Mouse (Mus musculus) layer of hippocampus, adult 2 months (tissue): ENCODE data around the gene Gins1. TPM values are rescaled to one million over a fixed set of nuclear protein-coding genes. Genes with fewer than 3 reads are reported as not detected.

Experiments used
- DNase-seq, 2 experiments: peaks; one replicate each; pipeline ENCODE4 v3.0.0; 2022; ENCODE audit warnings: low spot score in 2 of 2
- H3K27ac ChIP-seq: fragments of 200-600 bp; 2 replicates; pipeline ENCODE4 v1.8.1; 2022
- H3K4me3 ChIP-seq: fragments of 200-600 bp; 2 replicates; pipeline ENCODE4 v1.8.1; 2022; ENCODE audit warnings: mild to moderate bottlenecking
- CTCF ChIP-seq: fragments of 200-600 bp; conservative IDR thresholded peaks from 2 replicates; pipeline ENCODE4 v1.8.1; 2022; ENCODE audit warnings: antibody characterized with exemption, mild to moderate bottlenecking, moderate library complexity
- long read RNA-seq, 2 experiments: library from polyadenylated mRNA; stranded (forward); transcript quantifications; one replicate each; pipeline ENCODE4 v2.0.0; 2021; ENCODE audit warnings: borderline mapping rate in 2 of 2
- total RNA-seq, 2 experiments: library from RNA; stranded (reverse); gene quantifications; 2 replicates each; pipeline ENCODE4 v1.2.3; 2021

Gins1 gene
- 1 to 10 TPM; 1.0 to 2.0 TPM for total RNA-seq
- long read RNA-seq, experiment 1, partial matches to known transcripts: 0 of 2 reads
- long read RNA-seq, experiment 1, other reads (novel, unspliced or antisense): 2 of 2 reads
- long read RNA-seq, experiment 2, partial matches to known transcripts: 0 of 4 reads
- long read RNA-seq, experiment 2, other reads (novel, unspliced or antisense): 4 of 4 reads

DNA sequence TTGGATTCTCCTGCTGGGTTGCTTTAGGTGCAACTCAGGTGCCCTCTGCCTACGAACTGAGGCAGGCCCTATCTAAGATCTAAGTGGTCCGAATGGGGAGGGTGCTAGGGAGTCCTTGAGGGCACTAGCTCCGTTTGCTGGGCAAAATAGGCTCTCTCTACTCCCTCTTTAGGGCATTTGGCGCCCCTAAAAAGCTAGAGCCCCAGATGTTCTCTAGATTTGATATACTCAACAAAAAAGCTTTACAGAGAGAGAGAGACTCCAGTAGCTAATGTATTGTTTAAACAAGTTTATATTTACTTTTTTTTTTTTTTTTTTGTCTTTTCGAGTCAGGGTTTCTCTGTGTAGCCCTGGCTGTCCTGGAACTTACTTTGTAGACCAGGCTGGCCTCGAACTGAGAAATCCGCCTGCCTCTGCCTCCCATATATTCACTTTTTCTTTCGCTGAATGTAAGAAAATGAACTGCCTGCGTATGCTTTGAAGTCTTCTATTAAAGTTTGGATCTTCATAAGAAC, at the start of gene Gins1:
Gene Gins1, plus strand, starts transcription at position 465 of the 515 bp plus-strand sequence.
- DNase-seq: no peak
- peak within 1 kb of the TSS; percentile 100 for H3K4me3 ChIP-seq
- peak within 1 kb of the TSS; percentile 97 for H3K27ac ChIP-seq
- TF ChIP-seq CTCF: peak; percentile 28

DNA sequence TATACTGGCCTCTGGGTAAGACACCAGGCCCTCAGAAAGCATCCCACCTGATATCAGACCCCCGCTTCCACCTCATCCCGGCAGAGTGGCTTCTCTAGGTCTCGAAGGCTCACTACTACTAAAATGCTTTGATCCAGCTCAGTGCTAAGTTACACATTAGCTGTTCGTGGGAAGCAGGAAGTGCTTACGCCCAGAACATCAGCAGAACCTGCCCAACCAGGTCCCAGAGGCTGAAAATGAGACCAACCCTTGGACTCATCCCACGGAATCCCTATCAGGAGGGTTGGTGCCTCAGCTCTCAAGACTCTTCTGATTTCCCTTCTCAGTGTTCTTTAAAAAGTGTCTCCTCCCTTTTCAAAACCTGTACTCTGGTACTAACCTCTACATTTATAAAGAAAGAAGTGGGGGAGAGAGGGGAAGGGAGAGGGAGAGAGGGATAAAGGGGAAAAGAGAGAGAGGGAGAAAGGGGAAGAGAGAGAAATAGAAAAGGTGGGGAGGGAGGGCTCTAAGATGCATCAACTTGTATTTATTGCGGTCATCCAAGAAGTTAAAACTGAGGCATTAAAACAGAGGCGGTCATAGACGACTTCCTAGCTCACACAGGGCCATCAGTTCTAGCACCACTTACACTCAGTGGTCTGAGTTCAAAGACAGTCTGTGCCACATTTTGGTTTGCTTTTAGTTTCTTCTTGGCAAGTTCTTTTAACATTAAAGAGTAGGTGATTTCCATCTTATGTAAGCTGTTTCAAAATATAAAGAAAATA, 46.3 kb upstream of the Gins1 start:
- no peak overlapping the region for H3K27ac ChIP-seq
- TF ChIP-seq CTCF: no peak
- no peak for DNase-seq
- H3K4me3 ChIP-seq: no peak overlapping the region

DNA sequence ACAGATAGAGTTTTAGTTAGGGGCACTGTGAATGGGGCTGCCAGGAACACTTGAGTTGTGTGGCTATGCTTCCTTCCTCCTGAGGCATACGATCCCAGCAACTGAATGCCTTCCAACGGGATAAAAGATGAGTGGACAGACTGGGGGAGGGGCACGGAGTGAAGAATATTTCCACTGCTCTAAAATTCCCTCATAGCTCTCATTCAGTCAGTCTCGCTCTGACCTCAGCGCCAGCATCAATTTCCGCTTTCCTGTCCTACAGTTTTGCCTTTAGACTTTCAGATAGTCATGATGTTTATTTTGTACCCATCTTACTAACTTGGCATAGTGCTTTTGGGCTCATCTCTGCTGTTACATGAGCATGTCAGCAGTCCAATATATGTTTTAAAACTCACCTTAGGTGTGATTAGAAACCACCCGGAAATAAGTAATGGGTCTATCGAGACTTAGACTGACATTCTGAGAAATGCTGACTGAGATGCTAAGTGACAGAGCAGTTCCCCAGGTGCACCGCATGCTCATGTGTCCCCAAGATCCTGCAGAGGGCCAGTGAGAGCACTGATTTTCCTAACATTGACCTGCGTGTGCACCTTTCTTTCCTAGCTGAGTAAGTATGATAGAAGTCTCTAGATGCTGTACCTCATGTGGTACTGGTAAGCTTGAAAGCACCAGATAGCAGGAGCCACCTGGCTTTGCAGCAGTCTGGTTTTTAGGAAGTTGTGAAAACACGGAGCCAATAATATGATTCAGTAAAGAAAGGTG, 45.3 kb upstream of the Gins1 start:
- H3K4me3 ChIP-seq: no peak overlapping the region
- no peak for TF ChIP-seq CTCF
- H3K27ac ChIP-seq: 0 out of 2 replicates have a peak overlapping the region, but pooled peaks have one; percentile 1
- no peak for DNase-seq

DNA sequence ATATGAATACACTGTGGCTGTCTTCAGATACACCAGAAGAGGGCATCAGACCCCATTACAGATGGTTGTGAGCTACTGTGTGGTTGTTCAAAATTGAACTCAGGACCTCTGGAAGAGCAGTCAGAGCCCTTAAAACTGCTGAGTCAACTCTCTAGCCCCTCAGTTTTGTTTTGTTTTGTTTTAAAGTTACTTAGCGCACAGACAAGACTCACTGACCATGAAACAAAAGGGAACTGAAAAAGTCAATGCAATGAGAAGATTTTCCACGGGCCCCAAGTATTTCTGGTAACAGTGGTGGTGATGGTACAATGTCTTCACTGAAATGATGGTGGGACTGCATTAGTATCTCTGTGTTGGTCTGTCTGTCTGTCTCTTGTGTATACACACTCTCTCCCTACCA, 44.1 kb upstream of the Gins1 start:
- peak; percentile 56 for TF ChIP-seq CTCF

DNA sequence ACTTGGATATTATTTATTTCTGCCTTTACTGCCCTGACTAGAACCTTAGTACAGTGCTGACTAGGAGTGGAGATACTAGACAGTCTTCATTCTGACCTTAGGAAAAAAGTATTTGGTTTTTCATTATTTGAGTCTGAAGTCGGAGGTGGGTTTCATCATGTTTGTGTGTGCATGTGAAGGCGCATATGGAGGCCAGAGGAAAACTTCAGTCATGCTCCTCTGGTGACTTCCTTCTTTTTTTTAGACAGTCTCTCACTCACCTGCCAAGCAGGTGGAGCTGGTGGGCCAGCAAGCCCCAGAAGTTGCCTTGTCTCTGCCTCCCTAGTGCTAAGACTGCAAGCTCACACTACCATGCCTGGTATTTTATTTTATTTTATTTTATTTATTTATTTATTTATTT, 38.2 kb upstream of the Gins1 start:
- Histone ChIP-seq H3K27ac (no peak overlapping the region), H3K4me3 (no peak overlapping the region)
- TF ChIP-seq CTCF: no peak
- no peak for DNase-seq

More for the DNA sequence above, 44.1 kb upstream of the Gins1 start:
- H3K4me3 ChIP-seq: no peak overlapping the region
- no peak overlapping the region for H3K27ac ChIP-seq
- no peak for DNase-seq

DNA sequence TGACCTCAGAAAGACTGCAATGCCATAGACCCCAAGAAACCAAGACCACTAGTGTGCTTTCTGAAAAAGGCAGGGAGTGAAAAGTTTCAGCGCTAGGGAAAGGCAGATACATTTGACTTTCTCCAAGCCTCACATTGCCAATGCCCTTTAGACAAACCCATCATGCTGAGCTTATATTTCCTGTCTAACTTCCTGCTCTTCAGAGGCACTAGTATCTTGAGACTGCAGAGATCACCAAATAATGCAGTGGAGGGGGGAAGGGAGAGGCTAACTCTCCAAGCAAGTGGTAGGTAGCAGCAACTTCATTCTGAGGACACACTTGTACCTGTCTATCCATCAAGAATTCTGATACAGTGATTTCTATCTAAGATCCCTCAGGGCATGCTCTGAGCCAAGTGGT, 35.8 kb upstream of the Gins1 start:
- no peak for DNase-seq
- no peak for TF ChIP-seq CTCF
- Histone ChIP-seq H3K4me3 (no peak overlapping the region), H3K27ac (no peak overlapping the region)

DNA sequence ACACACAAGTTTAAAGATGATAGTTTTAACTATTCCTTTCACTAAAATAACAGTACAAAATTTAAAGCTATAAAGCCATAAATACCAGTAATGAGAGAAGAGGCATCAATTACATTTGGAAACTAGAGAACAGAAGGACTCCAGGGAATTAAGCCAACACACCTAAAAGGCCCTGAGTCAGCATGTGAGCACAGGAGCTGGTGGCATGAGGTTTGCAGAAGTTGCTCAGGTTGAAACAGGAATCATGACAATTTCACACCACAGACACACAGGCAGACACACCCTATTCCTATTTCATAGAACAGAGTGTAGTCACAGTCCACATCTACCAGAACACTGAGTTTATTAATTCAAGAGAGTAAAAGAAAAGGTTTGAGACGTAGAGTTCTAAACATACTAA, 30.7 kb upstream of the Gins1 start:
- Histone ChIP-seq H3K27ac (no peak overlapping the region), H3K4me3 (no peak overlapping the region)
- TF ChIP-seq CTCF: no peak
- no peak for DNase-seq

DNA sequence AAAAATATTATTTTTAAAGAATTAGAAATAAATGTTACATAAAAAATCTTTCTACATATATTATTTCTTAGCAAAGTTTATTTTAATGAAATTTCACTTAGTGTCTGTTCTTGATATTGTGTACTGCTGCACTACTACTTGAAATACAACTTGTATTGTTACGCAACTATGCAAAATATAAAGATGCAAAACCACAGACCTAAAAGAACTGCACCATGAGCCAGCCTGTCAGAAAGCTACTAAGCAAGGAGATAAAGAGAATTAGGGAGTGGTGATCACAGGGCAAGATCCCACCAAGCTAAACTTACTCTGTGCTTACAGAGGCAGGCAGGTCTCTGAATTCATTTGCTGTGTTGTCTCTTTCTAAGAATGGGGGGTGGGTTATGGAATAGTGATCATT, 30.0 kb upstream of the Gins1 start:
- no peak for TF ChIP-seq CTCF
- H3K27ac ChIP-seq: no peak overlapping the region
- no peak overlapping the region for H3K4me3 ChIP-seq
- no peak for DNase-seq

DNA sequence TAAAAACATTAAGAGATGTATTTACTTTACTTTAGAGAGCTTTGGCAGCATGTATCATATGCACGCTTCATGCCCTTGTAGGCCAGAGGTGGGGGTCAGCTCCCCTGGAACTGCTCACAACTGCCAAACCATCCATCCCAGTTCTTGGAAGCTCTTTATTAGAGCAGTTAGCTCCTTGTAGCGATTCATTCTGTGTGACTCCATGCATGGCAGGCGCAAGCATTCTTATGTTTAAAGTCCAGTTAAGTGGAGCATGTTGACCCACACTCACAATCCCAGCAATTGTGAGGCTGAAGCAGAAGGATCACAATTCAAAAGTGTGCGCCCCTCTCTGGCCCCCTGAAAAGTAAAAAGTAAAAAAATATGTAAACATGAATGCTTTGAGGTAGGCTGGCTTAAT, 27.6 kb upstream of the Gins1 start:
- Histone ChIP-seq H3K4me3 (no peak overlapping the region), H3K27ac (no peak overlapping the region)
- no peak for DNase-seq
- TF ChIP-seq CTCF: no peak

DNA sequence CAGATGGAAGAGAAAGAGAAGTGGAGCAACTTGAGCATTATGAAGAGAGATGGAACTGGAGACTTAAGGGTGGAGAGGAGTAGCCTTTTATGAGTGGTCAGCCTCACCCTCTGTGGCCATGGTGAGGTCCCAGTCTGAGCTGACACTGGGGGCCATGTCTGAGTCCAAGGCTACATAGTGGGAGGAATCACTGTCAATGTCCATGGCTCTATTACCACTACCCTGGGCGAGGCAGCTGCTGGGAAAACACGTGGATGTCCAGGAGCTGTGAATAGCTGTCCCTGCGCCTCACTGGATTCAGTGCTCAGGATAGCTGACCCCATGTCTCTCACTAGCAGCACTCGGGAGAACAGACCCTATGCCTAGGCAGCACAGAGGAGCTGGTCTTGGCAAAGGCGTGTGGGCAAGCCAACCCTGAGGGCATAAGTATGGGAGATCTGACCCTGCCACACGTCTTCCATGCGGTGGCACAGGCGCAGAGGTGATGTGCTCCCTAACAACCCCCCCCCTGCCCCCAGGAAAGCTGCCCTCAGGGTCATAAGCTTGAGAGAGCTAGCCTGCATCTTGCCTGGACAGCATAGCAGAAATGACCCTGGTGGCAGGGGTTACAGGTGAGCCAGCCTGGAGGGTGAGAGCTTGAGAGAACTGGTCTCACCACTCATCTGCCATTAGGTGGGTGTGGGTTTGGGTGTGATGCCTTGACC, 21.0 kb upstream of the Gins1 start:
- Histone ChIP-seq H3K4me3 (no peak overlapping the region), H3K27ac (peak overlapping the region; percentile 65)
- no peak for TF ChIP-seq CTCF
- DNase-seq: no peak

DNA sequence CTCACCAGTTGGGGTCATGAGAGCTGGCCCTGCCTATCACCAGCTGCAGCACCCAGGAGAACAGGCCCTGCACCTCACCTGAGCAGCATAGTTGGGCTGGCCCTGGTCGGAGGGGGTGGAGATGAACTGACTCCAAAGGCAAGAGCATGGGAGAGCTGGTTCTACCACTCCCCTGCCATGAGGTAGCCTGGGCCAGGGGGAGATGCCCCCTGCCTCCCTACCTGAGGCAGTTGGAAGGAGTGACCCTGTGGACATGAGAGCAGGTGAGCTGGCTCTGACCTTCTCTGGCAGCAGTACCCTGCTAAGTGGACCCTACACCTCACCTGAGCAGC, 20.5 kb upstream of the Gins1 start:
- no peak for TF ChIP-seq CTCF
- DNase-seq: no peak
- Histone ChIP-seq H3K4me3 (no peak overlapping the region), H3K27ac (peak overlapping the region; percentile 65)

DNA sequence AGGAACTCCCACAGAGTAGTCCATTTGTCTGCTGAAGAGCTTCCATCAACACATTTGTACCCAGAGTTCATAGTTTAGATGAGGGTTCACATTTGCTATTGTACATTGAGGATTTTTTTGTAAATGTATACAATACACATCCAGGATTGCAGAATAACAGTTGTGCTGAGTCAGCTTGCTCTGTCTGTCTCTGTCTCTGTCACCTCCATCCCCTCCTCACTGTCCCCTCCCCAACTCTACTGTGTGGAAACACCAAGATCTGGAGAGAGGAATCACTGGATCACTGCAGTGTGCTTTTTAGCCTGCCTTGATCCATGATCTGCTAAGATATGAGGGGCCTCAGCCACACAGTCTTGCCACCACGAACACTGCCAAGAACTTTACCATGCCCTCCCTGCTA, 19.4 kb upstream of the Gins1 start:
- Histone ChIP-seq H3K4me3 (no peak overlapping the region), H3K27ac (no peak overlapping the region)
- no peak for TF ChIP-seq CTCF
- DNase-seq: no peak

DNA sequence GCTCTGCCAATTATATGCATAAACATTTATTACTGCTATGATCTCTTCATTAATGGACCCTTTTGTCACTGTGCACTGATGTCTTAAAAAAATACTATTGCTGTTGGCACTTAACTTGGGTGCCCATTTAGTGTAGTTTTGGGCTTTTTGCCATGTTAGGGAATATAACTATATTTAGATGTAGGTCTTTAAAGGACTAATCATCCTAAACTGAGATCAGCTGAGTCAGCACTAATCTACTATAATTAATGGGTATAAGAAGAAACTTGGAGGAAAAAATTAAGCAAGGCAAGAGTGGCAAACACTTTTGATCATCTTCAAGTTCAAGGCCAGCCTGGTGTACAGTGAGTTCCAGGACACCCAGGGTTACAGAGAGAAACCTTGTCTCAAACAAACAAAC, 18.9 kb upstream of the Gins1 start:
- no peak overlapping the region for H3K4me3 ChIP-seq
- no peak overlapping the region for H3K27ac ChIP-seq
- no peak for TF ChIP-seq CTCF
- no peak for DNase-seq
